Mouse (Mus musculus) cerebellum, adult 11 months (tissue): ENCODE results near the gene Gm20388.

Experiments
- DNase-seq: peaks from one replicate; pipeline ENCODE4 v3.0.0; 2022

The Gm20388 gene

DNA sequence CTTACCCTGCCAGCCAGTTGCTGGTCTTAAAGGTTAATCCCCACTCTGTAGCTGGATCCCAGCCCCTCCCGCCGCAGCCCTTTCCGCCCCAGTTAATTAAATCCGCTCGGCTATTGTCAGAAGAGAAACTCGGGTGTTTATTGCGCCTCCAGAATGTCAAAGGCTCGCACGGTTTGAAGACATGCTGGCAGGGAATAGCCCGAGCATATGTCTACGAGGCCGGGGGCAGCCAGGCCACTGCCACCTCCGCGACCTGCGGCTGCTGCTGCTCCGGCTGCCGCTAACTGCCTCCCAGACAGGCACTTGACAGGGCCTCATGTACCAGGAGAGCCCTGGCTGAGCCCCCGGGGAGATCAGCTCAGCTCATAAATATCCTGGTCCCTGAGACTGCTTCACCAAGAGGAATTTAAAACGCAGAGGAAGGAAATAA lies 594.5 kb downstream of the Gm20388 start:
- peak; percentile 82 for DNase-seq

- no peak for DNase-seq
Observed at GRCm38 (mm10) chr8:120505619-120506310, 595.1 kb downstream of the Gm20388 start.

- DNase-seq, result no peak
Observed at GRCm38 (mm10) chr8:120506562-120506961, 595.9 kb downstream of the Gm20388 start.

DNA sequence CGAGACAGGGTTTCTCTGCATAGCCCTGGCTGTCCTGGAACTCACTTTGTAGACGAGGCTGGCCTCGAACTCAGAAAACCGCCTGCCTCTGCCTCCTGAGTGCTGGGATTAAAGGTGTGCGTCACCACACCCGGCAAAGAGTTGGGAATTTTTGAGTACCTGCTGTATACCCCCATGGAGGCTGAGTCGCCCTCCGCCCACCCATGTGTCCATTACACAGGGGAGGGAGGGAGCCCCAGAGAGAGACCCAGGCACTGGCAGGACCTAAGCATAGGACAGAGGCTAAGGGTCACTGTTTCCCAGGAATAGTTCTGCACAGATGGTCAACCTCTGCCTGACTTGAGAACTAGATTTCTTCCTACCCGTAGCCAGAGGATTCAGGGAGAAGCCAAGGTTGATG lies 596.6 kb downstream of the Gm20388 start:
- no peak for DNase-seq

DNA sequence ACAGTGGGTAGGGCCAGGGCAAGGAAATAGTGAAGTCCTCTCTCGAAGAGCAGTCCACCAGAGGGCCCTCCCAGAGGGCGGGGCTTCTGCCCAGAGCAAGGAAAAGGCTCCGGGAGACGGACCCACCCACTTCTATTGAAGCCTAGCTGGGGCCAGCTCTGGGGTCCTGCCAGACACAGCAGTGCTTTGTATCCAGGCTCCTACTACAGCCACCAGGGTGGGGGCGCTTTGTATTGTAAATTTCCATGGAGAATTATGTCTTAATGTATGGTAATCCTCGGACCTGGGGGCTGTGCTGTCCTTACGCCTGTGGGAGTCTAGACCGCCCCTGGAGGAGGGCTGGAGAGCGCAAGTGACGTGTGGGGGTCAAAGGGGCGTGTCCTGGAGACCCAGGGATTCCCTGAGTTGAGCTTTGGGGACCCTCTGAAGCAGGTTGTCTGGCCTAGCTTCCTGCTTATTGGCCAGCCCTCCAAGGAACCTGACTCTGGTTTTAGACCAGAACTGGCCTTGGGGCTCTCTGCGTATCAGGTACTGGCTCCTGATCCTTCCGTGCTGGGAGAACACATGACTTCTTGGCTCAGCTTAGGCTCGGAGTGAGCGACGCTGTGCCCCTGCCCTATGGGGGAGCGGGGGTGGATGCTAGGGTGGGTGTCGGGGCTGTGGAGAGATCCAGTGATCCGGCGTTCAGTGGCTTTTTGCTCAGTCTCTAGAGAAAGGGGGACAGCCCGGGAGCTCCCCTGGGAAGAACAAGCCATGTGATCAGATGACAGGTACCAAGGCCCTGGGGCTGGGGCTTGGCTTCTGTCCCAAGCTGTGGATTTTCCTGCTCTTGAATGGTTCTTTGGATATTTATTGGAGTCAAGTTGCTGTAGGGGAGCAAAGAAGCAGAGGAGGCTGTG lies 598.7 kb downstream of the Gm20388 start:
- DNase-seq, result no peak

DNA sequence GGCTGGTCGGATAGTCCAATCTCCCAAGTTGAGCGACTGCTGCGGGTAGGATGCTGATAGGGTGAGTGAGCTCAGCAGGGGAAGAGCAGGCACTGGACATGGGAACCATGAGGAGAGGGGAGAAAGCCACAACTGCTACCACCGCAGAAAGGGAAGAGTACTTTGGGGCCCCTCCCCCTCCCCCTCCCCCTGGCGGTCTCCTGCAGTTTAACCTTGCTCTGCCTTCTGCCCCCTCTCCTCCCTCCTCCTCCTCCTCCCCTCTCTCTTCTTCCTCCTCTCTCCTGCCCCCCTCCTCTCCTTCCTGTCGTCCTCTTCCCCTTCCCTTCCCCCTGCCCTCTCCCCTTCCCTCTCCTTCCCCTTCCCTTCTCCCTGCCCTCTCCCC lies 599.4 kb downstream of the Gm20388 start:
- DNase-seq, result no peak

- DNase-seq, result no peak
Observed at GRCm38 (mm10) chr8:120510863-120511457, 600.3 kb downstream of the Gm20388 start.

- DNase-seq, result no peak
Observed at GRCm38 (mm10) chr8:120511737-120512136, 601.1 kb downstream of the Gm20388 start.

- no peak for DNase-seq
Observed at GRCm38 (mm10) chr8:120512326-120512725, 601.7 kb downstream of the Gm20388 start.

DNA sequence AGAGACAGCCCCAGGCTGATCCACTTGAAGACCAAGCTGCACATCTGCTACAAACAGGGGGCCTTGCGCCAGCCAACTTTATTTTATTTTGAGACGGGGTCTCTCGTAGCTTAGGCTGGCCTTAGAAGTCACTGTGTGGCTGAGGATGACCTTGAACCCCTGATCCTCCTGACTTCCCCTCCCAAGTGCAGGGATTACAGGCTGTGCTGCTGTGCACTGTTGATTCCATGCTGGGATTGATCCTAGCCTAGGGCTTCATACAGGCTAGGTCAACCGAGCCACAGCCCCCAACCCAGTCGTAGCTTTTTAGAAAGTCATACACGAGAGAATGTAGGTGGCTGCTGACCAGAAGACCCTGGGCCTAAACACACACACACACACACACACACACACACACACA lies 602.5 kb downstream of the Gm20388 start:
- no peak for DNase-seq

GRCm38 (mm10) chr8:120513638-120514461 lies 603.2 kb downstream of the Gm20388 start:
- peak; percentile 46 for DNase-seq

DNA sequence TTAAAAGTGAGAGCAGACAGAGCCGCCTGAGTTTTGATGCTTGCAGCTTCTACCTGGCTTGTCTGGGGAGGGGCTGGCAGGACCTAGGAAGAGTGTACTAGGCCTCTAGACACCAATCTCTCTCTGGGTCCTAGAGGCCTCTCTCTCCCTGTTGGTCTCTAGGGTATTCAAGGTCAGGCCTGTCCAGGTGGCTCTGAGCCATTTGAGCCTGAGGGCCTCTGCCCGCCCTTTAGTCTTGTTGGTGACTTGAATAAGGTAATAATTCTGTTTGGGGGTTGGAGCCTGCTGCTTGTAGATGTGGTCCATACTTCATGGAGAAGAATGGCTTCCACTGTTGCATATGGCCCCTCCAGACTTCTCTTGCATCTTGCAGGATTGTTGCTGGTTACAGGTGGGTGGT lies 604.6 kb downstream of the Gm20388 start:
- no peak for DNase-seq

- DNase-seq, result no peak
Observed at GRCm38 (mm10) chr8:120515650-120516049, 605.0 kb downstream of the Gm20388 start.

- no peak for DNase-seq
Observed at GRCm38 (mm10) chr8:120516182-120516755, 605.6 kb downstream of the Gm20388 start.

- DNase-seq, result no peak
Observed at GRCm38 (mm10) chr8:120517666-120518410, 607.2 kb downstream of the Gm20388 start.

DNA sequence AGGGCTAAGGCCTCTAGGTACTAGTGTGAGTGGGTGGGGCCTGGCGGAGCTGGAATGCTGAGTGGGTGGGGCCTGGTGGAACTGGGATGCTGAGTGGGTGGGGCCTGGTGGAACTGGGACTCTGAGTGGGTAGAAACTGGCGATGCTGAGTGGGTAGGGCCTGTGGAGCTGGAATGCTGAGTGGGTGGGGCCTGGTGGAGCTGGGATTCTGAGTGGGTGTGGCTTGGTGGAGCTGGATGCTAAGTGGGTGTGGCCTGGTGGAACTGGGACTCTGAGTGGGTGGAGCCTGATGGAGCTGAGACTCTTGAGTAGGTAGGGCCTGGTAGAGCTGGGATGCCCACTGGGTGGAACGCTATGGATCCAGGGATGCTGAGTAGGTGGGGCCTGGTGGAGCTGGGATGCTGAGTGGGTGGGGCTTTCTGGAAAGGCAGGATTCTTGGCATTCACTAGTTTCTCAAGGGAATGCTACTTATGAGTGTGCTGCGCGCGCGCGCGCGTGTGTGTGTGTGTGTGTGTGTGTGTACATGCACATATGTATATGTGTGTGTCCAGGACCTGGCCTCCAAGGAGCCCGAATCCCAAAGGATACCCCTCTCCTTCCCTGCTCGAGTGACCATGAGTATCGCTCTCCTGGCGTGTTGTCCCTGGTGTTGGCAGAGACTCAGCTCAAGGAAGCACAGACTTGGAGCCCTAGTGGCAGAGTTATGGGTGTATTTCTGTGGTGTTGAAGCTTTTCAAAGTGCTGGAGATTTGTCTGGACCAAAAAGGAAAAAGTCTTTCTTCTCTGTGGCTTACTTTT lies 608.3 kb downstream of the Gm20388 start:
- DNase-seq, result no peak

DNA sequence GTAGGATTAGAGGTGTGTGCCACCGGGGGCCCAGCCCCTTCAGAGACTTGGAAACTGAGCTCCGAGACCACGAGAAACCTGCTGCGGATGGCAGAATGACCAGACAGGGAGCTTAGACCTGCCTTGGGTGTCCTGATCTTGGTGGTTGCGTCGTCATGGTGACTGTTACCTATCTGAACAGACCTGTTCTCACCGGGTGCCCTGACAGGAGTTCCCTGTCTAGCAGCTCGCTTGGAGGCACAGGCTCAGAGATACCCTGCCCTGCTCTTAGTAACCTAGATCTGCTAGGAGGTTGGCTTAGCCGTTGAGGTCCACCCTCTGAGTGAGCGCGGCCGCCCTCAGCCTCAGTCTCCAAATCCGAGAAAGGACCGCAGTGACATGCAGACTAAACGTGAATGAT lies 609.6 kb downstream of the Gm20388 start:
- no peak for DNase-seq

- peak; percentile 77 for DNase-seq
Observed at GRCm38 (mm10) chr8:120520707-120521590, 610.3 kb downstream of the Gm20388 start.

DNA sequence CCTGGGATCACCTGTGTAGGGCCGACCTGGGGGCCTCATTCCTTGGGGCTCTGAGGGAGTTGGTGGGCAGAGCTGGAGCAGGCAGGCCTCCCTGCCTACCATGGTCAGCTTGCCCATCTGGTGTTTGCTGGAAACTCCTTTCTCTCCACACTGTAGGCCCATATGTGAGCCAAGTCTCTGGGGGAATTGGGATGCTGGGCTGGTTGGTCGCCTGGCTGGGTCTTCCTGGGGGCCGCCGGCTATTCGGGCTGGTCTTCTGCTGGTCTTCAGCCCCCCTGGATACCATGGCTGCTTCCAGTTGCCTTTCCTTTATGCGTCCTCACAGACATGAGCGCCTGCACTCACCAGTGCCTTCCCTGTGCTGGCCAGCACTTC lies 610.9 kb downstream of the Gm20388 start:
- no peak for DNase-seq

GRCm38 (mm10) chr8:120523641-120524040 lies 613.0 kb downstream of the Gm20388 start:
- no peak for DNase-seq
